Mouse (Mus musculus) neural tube, embryonic 14.5 days (tissue): ENCODE results near the gene Gm49369. TPM values are rescaled to one million over a fixed set of nuclear protein-coding genes. Genes with fewer than 3 reads are reported as not detected.

Experiments
- polyA plus RNA-seq: library from polyadenylated mRNA; unstranded; fragments of >200 nt; fragmentation: Nextera tagmentation; extraction: Ambion mirVana; gene quantifications from 2 replicates; pipeline ENCODE4 v1.2.1, GENCODE M21; 2014

The Gm49369 gene
- polyA plus RNA-seq, 1 experiment from 2014 or later, result 2.9 TPM

Other genes starting within 250 kb of the Gm49369 start
- gene Gm39115, start 246.6 kb downstream of the Gm49369 start, polyA plus RNA-seq, result not detected in 2 replicates
- not detected in 2 replicates for gene Gm45337, start 238.1 kb downstream of the Gm49369 start, polyA plus RNA-seq
- not detected in 2 replicates for gene Gm29735, start 225.6 kb downstream of the Gm49369 start, polyA plus RNA-seq
- 0.40 TPM in 1 of 2 replicates, not detected in the other for gene Gm4553, start 216.9 kb downstream of the Gm49369 start, polyA plus RNA-seq
- not detected in 2 replicates for gene Krtap5-2, start 206.7 kb downstream of the Gm49369 start, polyA plus RNA-seq
- not detected in 2 replicates for gene Gm10153, start 192.3 kb downstream of the Gm49369 start, polyA plus RNA-seq
- not detected in 2 replicates for gene Krtap5-3, start 181.3 kb downstream of the Gm49369 start, polyA plus RNA-seq
- gene Gm7579, start 170.8 kb downstream of the Gm49369 start, polyA plus RNA-seq, result not detected in 2 replicates
- gene Krtap5-5, start 152.7 kb downstream of the Gm49369 start, polyA plus RNA-seq, result not detected in 2 replicates
- gene Gm40460, start 141.6 kb downstream of the Gm49369 start, polyA plus RNA-seq, result not detected in 2 replicates
- gene Gm2431, start 124.3 kb downstream of the Gm49369 start, polyA plus RNA-seq, result not detected in 2 replicates
- gene Gm4559, start 108.3 kb downstream of the Gm49369 start, polyA plus RNA-seq, result not detected in 2 replicates
- gene Krtap5-1, start 85.5 kb downstream of the Gm49369 start, polyA plus RNA-seq, result not detected in 2 replicates
- not detected in 2 replicates for gene Krtap5-4, start 79.1 kb downstream of the Gm49369 start, polyA plus RNA-seq
- gene Ifitm10, start 8.9 kb downstream of the Gm49369 start, polyA plus RNA-seq, result 6.0 and 11.2 TPM in 2 replicates
- gene Ctsd, start 5.4 kb upstream of the Gm49369 start, polyA plus RNA-seq, result 250 and 288 TPM in 2 replicates
- gene Syt8, start 52.2 kb upstream of the Gm49369 start, polyA plus RNA-seq, result not detected in 2 replicates
- gene Tnni2, start 59.1 kb upstream of the Gm49369 start, polyA plus RNA-seq, result 1.4 and 4.3 TPM in 2 replicates
- gene Lsp1, start 78.1 kb upstream of the Gm49369 start, polyA plus RNA-seq, result 3.9 and 5.6 TPM in 2 replicates
- gene Tnnt3, start 116.2 kb upstream of the Gm49369 start, polyA plus RNA-seq, result 2.3 and 4.8 TPM in 2 replicates
- gene Mrpl23, start 150.0 kb upstream of the Gm49369 start, polyA plus RNA-seq, result 16.0 and 21.4 TPM in 2 replicates